Mouse (Mus musculus): ENCODE measurements at regions not wholly inside any gene's neighbourhood (a gene's known extent, or its start where the extent isn't known, plus 50 kb on each side); places are given as distances from the start of the nearest gene placed in this dataset.

DNA sequence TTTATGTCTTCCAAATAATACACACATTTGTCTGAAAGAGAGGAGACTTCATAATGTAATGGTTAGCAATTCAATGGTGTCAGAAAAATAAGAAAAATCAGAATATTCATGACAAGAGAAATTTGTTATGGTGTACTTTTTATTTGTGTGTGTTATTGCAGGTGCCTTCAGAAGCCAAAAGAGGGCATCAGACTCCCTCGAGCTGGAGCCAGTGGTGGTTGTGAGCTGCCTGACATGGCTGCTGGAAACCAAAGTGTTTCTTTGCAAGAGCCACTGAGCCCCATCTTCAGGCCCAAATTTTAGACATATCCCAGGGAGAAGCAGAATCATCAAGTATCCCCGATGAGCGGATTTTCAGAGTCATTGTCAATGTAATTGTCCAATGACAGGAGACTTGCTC, 81.9 kb downstream of the Tm2d3 start:
- DNase-seq, result no peak

DNA sequence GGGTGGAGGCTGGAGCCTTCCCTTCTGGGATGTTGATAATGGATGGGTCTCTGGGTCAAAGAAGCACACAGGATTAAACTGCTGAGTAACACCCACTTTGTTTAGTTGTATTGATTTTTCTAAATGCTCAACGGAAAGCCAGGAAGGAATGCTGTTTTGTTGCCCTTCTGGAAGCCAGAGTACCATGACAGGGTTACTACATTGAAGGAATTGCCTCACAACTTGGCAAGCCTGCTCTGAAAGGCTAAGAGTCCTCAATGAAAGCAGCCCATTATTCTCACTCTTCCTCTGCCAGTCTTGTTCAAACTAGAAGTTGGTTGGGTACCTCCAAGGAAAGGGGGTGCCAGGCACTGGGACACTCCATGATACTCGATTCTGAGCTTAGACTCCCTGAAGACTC, 83.0 kb downstream of the Tm2d3 start:
- no peak for DNase-seq

- no peak for DNase-seq
Measured at GRCm38 (mm10) chr7:65774388-65775015, 83.5 kb downstream of the Tm2d3 start.

DNA sequence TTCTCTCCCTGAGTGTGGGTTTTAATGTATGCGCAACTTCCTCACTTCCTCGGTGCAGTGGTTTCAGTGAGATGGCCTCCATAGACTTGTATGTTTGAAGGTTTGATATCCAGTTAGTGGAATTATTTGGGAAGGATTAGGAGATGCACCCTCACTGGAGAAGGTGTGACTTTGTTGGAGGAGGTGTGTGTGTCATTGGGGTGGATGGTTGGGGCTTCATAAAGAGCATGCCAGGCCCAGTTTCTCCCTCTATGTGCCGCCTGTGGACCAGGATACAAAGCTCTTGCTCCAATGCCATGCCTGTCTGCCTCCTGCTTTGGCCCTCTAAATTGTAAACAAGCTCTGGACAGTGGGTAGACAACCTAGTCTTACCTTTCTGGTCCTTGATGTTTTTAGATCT, 84.0 kb downstream of the Tm2d3 start:
- DNase-seq, result no peak

- no peak for DNase-seq
Measured at GRCm38 (mm10) chr7:65779716-65780372, 81.7 kb upstream of the Pcsk6 start.

DNA sequence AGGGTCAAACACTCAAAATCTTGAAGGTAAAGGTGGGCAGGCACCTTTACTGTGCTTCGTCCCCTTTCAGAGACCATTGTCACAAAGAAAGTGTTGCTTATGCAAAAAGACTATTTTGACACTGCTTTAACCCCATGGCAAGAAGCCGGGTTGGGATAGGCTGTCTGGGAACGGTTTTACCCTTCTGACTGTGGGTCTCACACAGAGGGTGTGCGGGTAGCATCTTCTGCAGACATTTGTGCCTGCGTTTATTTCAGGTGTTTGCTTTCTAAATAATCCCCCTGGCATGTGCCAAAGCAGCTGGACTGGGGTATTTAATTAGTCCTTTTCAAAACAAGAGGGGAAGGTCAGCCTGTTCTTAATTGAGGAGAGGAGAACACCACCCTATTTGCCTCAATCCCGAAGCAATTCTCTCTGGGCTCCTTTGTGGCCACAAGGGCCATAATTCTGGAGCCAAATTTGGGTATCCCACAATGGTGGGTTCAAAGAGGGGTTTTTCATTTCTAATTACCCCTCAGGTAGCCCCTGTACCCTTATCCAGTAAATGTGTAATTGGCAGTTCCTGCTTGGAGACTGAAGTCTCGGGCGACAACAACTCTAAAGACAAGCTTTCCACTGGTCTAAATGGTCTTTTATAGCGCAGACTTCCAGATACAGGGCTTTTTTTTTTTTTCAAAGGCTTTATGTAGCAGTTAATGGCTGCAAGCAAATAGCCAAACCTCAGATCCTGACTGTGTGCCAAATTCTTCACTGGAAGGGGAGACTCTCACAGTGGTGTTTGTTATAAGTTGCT, 80.8 kb upstream of the Pcsk6 start:
- no peak for DNase-seq

DNA sequence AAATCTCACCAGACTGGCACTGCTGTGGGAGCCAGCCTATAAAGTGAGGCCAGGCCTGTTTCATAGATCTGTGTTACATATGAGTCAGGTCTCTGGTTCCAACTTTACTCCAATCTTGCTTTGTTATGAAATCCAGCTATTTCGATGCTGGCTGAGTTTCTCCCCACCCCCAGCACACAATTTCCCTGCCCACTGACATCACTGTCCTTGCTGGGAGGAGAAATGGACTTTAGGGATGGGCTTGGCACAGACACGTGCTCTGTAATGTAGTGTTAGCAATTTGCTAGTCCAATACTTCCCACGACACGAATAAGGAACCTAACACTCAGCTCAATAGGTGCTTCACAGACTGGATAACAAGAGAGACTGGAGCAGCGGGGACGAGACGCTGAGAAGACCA, 79.5 kb upstream of the Pcsk6 start:
- no peak for DNase-seq

GRCm38 (mm10) chr7:65783773-65784172, 77.8 kb upstream of the Pcsk6 start:
- DNase-seq, result no peak

GRCm38 (mm10) chr7:65786916-65787315, 74.6 kb upstream of the Pcsk6 start:
- DNase-seq, result no peak

DNA sequence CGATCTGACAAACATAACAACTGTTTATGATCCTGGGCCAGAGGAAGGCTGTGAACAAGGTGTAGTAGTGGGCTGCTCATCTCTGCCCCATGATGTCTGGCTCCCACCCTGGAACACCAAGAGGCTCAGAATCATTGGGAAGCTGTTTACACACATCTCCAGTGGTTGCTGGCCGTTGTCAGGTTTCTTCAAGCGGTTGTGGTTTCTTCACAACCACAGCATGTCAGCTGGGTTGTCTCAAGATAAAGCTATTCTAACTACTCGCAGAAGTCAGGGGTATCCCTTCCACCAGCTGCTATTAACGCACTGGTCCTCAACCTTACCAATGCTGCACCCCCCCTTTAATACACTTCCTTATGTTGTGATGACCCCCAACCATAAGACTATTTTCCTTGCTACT, 73.7 kb upstream of the Pcsk6 start:
- no peak for DNase-seq

GRCm38 (mm10) chr7:65790264-65790663, 71.3 kb upstream of the Pcsk6 start:
- no peak for DNase-seq

- DNase-seq, result no peak
Measured at GRCm38 (mm10) chr7:65792187-65792823, 69.2 kb upstream of the Pcsk6 start.

DNA sequence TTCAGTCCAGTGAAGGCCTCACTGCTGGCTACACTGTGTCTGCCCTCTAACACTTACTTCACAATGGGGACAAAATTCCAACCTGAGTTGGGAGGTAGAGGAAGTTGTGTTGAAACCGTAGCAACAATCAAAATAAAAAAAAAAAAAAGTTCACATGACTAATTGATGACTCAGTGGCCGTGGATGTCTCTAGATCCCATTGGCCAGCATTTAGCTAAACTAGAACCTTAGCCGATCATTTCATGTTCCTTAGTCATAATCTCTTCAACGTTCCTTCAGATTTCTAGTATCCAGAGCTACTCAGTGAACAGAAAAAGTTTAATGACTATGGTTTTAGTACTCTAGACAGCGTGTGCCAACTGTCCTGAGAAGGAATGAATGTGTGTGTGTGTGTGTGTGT, 59.2 kb upstream of the Pcsk6 start:
- DNase-seq, result no peak

DNA sequence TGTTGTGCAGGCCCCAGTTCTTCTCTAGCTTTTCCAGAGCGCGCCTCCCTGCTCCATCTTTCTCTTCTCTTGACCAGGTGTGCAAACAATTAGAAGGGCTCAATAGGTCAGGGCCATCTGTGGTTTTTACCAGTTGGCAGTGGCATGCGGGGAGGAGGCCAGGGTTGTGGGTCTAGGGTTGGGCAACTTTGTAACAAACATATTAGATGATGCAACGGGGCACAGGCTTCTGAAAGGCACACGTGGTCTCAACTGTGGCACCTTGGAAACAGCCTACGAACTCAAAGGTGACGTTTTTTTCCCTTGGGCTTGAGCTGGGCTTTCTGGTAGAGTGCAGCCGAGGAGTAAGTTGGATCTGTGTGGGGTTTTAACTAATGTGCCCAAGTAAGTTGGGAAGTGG, 58.7 kb upstream of the Pcsk6 start:
- no peak for DNase-seq

- DNase-seq, result peak; percentile 39
Measured at GRCm38 (mm10) chr7:65803422-65804303, 57.9 kb upstream of the Pcsk6 start.

Measured in gastrocnemius, postnatal 10 days (tissue).